Mouse (Mus musculus): Measurements from ENCODE around the gene Gnmt.

DNA sequence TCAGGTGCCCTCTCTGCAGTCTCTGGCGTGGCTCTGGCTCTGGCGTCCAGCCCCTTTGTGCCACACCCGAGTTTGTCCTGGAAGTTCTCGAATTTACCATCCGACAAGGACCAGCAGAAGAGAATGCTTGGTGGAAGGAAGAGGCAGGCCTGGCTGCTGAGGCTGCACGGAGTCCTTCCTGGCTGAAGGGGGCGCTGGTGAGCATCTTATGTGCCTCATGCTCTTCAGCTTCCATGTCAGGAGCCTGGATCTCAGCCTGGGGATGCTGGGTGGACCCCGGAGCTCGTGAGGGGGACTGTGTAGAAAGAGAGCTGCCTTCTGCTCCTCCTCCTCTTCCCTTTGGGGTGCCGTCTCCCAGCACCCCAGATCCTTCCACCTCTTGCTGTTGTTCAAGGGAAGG lies 7.2 kb upstream of the Gnmt start:
- no peak for TF ChIP-seq POLR2A (IDR thresholded peaks at IDR 0.05; ENCODE audit: low read depth, low read length)
- peak; percentile 67 for TF ChIP-seq CTCF (conservative IDR thresholded peaks at IDR 0.05; ENCODE audit: insufficient read depth, insufficient read length, low read depth, low read length)
